Mouse (Mus musculus): ENCODE results near the gene Pex13.

DNA sequence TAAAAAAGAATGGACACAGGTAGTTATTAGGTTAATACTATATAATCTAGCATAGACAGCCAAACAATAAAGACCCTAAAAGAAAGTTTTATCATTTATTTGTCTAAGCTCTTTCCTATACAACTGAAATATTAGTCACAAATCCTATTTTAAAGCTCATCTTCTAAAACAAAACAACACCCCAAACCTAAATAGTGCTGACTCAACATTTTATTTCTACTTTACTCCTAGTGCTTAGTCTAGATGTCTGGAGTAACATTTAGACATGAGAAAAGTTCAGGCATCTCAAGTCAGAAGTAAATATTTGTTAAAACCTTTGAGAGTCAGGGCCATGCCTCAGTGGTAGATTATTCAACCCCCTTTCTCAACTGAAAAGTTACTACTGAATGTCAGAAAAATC lies 18.3 kb downstream of the Pex13 start:
- TF ChIP-seq CTCF (IDR thresholded peaks at IDR 0.05; ENCODE audit: control insufficient read depth, insufficient read depth, insufficient replicate concordance, low read depth, low read length) (no peak), POLR2A (IDR thresholded peaks at IDR 0.05; ENCODE audit: control insufficient read depth, low read depth, low read length) (no peak)

Measured in testis, adult 2 months (tissue).